Mouse (Mus musculus) forebrain, embryonic 14.5 days (tissue): ENCODE results near the gene Gm15056. TPM values are rescaled to one million over a fixed set of nuclear protein-coding genes. Genes with fewer than 3 reads are reported as not detected.

Experiments
- ATAC-seq: fragments of 200-750 bp; cut with Nextera tagmentation; 2 replicates; pipeline ENCODE4 v1.8.0; 2017; ENCODE audit warnings: mild to moderate bottlenecking, moderate library complexity
- DNase-seq: peaks from one replicate; pipeline ENCODE4 v3.0.0-alpha.2; 2015; ENCODE audit warnings: low spot score
- H3K27ac ChIP-seq: fragments of 300-500 bp; sonication (generic); 2 replicates; pipeline ENCODE4 v1.5.1; 2014; ENCODE audit warnings: low read depth, mild to moderate bottlenecking, control low read depth, low read length, moderate library complexity
- H3K27me3 ChIP-seq: fragments of 300-500 bp; sonication (generic); replicated peaks from 2 replicates; pipeline ENCODE4 v1.6.1; 2014; ENCODE audit warnings: low read length, control low read depth, mixed read lengths; ENCODE audit not compliant: control insufficient read depth, insufficient read depth
- H3K36me3 ChIP-seq: fragments of 300-500 bp; sonication (generic); 2 replicates; pipeline ENCODE4 v1.6.1; 2014; ENCODE audit warnings: low read length, control low read depth; ENCODE audit not compliant: control insufficient read depth, insufficient read depth
- H3K4me1 ChIP-seq: fragments of 300-500 bp; sonication (generic); 2 replicates; pipeline ENCODE4 v1.6.1; 2014; ENCODE audit warnings: antibody characterized with exemption, low read length, control low read depth; ENCODE audit not compliant: control insufficient read depth, insufficient read depth
- H3K4me2 ChIP-seq: fragments of 300-500 bp; sonication (generic); 2 replicates; pipeline ENCODE4 v1.6.1; 2014; ENCODE audit warnings: mild to moderate bottlenecking, control low read depth, low read length
- H3K4me3 ChIP-seq: fragments of 300-500 bp; sonication (generic); 2 replicates; pipeline ENCODE4 v1.5.1; 2014; ENCODE audit warnings: low read depth, low read length, control low read depth
- H3K9ac ChIP-seq: fragments of 300-500 bp; sonication (generic); 2 replicates; pipeline ENCODE4 v1.6.1; 2014; ENCODE audit warnings: mild to moderate bottlenecking, low read length, control low read depth, moderate library complexity
- H3K9me3 ChIP-seq: fragments of 300-500 bp; sonication (generic); replicated peaks from 2 replicates; pipeline ENCODE4 v1.6.1; 2016; ENCODE audit warnings: low read length, control low read depth, mixed read lengths; ENCODE audit not compliant: control insufficient read depth
- WGBS: fragments of 180-500 bp; shearing (Covaris S2); extraction: QIAGEN DNeasy Blood & Tissue Kit; methylation state at CpG from one replicate; pipeline ENCODE4 v1.1.7; 2014; 5-methylcytosine and 5-hydroxymethylcytosine counted together
- polyA plus RNA-seq: library from polyadenylated mRNA; unstranded; fragments of >200 nt; fragmentation: Nextera tagmentation; extraction: Ambion mirVana; gene quantifications from 2 replicates; pipeline ENCODE4 v1.2.1, GENCODE M21; 2014

Gene Gm15056
- not detected in 2 replicates for polyA plus RNA-seq

GRCm38 (mm10) chr8:20902527-20902926 is at the start of gene Gm15056:
Gene Gm15056 (minus strand): TSS chr8:20902627.
- 45% methylated on average over 2 of the region's 2 CpGs for WGBS
- H3K27me3 ChIP-seq, result no peaks in the 10 kb centered on the region
- no peaks in the 10 kb centered on the region for H3K36me3 ChIP-seq
- peaks cover 19% of the 10 kb centered on the region for H3K9me3 ChIP-seq
- H3K9ac ChIP-seq, result no peak within 1 kb of the TSS
- no peak within 1 kb of the TSS for H3K27ac ChIP-seq
- no peak within 1 kb of the TSS for H3K4me3 ChIP-seq
- no peak for ATAC-seq
- DNase-seq, result no peak
- H3K4me2 ChIP-seq, result no peak within 1 kb of the TSS
- no peaks in the 10 kb centered on the region for H3K4me1 ChIP-seq

GRCm38 (mm10) chr8:20944610-20945009 is 42.2 kb upstream of the Gm15056 start, which contains the start of gene AY761185:
Gene AY761185 (minus strand): TSS chr8:20944710.
- DNase-seq (no peak), ATAC-seq (no peak)
- 86% methylated on average over 3 of the region's 3 CpGs for WGBS
- Histone ChIP-seq H3K9ac (no peak within 1 kb of the TSS), H3K4me1 (no peaks in the 10 kb centered on the region), H3K36me3 (no peaks in the 10 kb centered on the region), H3K4me3 (no peak within 1 kb of the TSS), H3K27ac (no peak within 1 kb of the TSS), H3K9me3 (0 out of 2 replicates have a peak, but pooled peaks cover 3% of the 10 kb centered on the region), H3K4me2 (no peak within 1 kb of the TSS), H3K27me3 (no peaks in the 10 kb centered on the region)

GRCm38 (mm10) chr8:20921971-20922370 is 19.5 kb upstream of the Gm15056 start, which contains the start of gene Gm6040:
Gene Gm6040 (minus strand): TSS chr8:20922071.
- 72% methylated on average over 3 of the region's 3 CpGs for WGBS
- H3K36me3 ChIP-seq, result no peaks in the 10 kb centered on the region
- H3K9me3 ChIP-seq, result peaks cover 9% of the 10 kb centered on the region; the same call in 1 of the 2 replicates
- no peak within 1 kb of the TSS for H3K4me2 ChIP-seq
- DNase-seq (no peak), ATAC-seq (no peak)
- H3K27me3 ChIP-seq, result no peaks in the 10 kb centered on the region
- no peak within 1 kb of the TSS for H3K9ac ChIP-seq
- no peak within 1 kb of the TSS for H3K4me3 ChIP-seq
- no peak within 1 kb of the TSS for H3K27ac ChIP-seq
- no peaks in the 10 kb centered on the region for H3K4me1 ChIP-seq

GRCm38 (mm10) chr8:20912288-20912687 is 9.9 kb upstream of the Gm15056 start:
- H3K9ac ChIP-seq, result no peak overlapping the region
- no peak for DNase-seq
- no peak overlapping the region for H3K4me3 ChIP-seq
- no peak overlapping the region for H3K27ac ChIP-seq
- peaks cover 5% of the 10 kb centered on the region; the same call in 1 of the 2 replicates for H3K9me3 ChIP-seq
- H3K27me3 ChIP-seq, result no peaks in the 10 kb centered on the region
- 86% methylated on average over 1 of the region's 1 CpGs for WGBS
- H3K36me3 ChIP-seq, result no peaks in the 10 kb centered on the region
- no peaks in the 10 kb centered on the region for H3K4me1 ChIP-seq
- ATAC-seq, result no peak
- no peak overlapping the region for H3K4me2 ChIP-seq

- Histone ChIP-seq H3K9ac (no peak overlapping the region), H3K27me3 (no peaks in the 10 kb centered on the region), H3K4me2 (no peak overlapping the region), H3K4me1 (no peaks in the 10 kb centered on the region), H3K36me3 (no peaks in the 10 kb centered on the region), H3K27ac (no peak overlapping the region), H3K4me3 (no peak overlapping the region), H3K9me3 (peaks cover 17% of the 10 kb centered on the region)
- 64% methylated on average over 2 of the region's 2 CpGs for WGBS
- no peak for ATAC-seq
- DNase-seq, result no peak
Measured at GRCm38 (mm10) chr8:20908256-20908655, 5.8 kb upstream of the Gm15056 start.

- Histone ChIP-seq H3K4me2 (no peak overlapping the region), H3K4me3 (no peak overlapping the region), H3K27me3 (no peaks in the 10 kb centered on the region), H3K27ac (no peak overlapping the region), H3K9me3 (peaks cover 17% of the 10 kb centered on the region), H3K36me3 (no peaks in the 10 kb centered on the region), H3K9ac (no peak overlapping the region), H3K4me1 (no peaks in the 10 kb centered on the region)
- ATAC-seq (no peak), DNase-seq (no peak)
- WGBS, result 88% methylated on average over 2 of the region's 2 CpGs
Measured at GRCm38 (mm10) chr8:20907119-20907518, 4.7 kb upstream of the Gm15056 start.

- ATAC-seq (no peak), DNase-seq (no peak)
- Histone ChIP-seq H3K9ac (no peak within 1 kb of the TSS), H3K4me2 (no peak within 1 kb of the TSS), H3K27me3 (no peaks in the 10 kb centered on the region), H3K4me1 (no peaks in the 10 kb centered on the region), H3K36me3 (no peaks in the 10 kb centered on the region), H3K4me3 (no peak within 1 kb of the TSS), H3K27ac (no peak within 1 kb of the TSS), H3K9me3 (peaks cover 21% of the 10 kb centered on the region)
- 87% methylated on average over 2 of the region's 2 CpGs for WGBS
Measured at GRCm38 (mm10) chr8:20892369-20892768, 10.1 kb downstream of the Gm15056 start, which contains the start of gene Defb33. Gene Defb33 (plus strand): TSS chr8:20892669.

GRCm38 (mm10) chr8:20874608-20875007 is 27.8 kb downstream of the Gm15056 start:
- DNase-seq (no peak), ATAC-seq (no peak)
- WGBS, result 49% methylated on average over 6 of the region's 6 CpGs

More at GRCm38 (mm10) chr8:20874608-20875007, 27.8 kb downstream of the Gm15056 start:
- Histone ChIP-seq H3K4me3 (no peak overlapping the region), H3K27ac (no peak overlapping the region), H3K9ac (no peak overlapping the region), H3K36me3 (no peaks in the 10 kb centered on the region), H3K27me3 (no peaks in the 10 kb centered on the region), H3K9me3 (no peaks in the 10 kb centered on the region), H3K4me1 (no peaks in the 10 kb centered on the region), H3K4me2 (no peak overlapping the region)
